Mouse (Mus musculus) neural tube, embryonic 15.5 days (tissue): Measurements from ENCODE around the gene Pacsin1. TPM values are rescaled to one million over a fixed set of nuclear protein-coding genes. Genes with fewer than 3 reads are reported as not detected.

Experiments
- ATAC-seq: fragments of 200-750 bp; cut with Nextera tagmentation; 2 replicates; pipeline ENCODE4 v1.8.0; 2017; ENCODE audit warnings: mild to moderate bottlenecking, moderate TSS enrichment, moderate library complexity; ENCODE audit not compliant: low FRiP score
- H3K27ac ChIP-seq: fragments of 300-500 bp; sonication (generic); replicated peaks from 2 replicates; pipeline ENCODE4 v1.5.1; 2015; ENCODE audit warnings: mild to moderate bottlenecking, inconsistent platforms
- H3K27me3 ChIP-seq: fragments of 300-500 bp; sonication (generic); replicated peaks from 2 replicates; pipeline ENCODE4 v1.6.1; 2015; ENCODE audit warnings: inconsistent platforms
- H3K36me3 ChIP-seq: fragments of 300-500 bp; sonication (generic); 2 replicates; pipeline ENCODE4 v1.6.1; 2015; ENCODE audit warnings: inconsistent platforms
- H3K4me1 ChIP-seq: fragments of 300-500 bp; sonication (generic); 2 replicates; pipeline ENCODE4 v1.6.1; 2015; ENCODE audit warnings: inconsistent platforms
- H3K4me2 ChIP-seq: fragments of 300-500 bp; sonication (generic); 2 replicates; pipeline ENCODE4 v1.6.1; 2015; ENCODE audit warnings: inconsistent platforms, mild to moderate bottlenecking, moderate library complexity
- H3K4me3 ChIP-seq: fragments of 300-500 bp; sonication (generic); replicated peaks from 2 replicates; pipeline ENCODE4 v1.5.1; 2015; ENCODE audit warnings: mild to moderate bottlenecking, inconsistent platforms
- H3K9ac ChIP-seq: fragments of 300-500 bp; sonication (generic); replicated peaks from 2 replicates; pipeline ENCODE4 v1.6.1; 2015; ENCODE audit warnings: mild to moderate bottlenecking, inconsistent platforms
- H3K9me3 ChIP-seq: fragments of 300-500 bp; sonication (generic); replicated peaks from 2 replicates; pipeline ENCODE4 v1.6.1; 2016; ENCODE audit warnings: inconsistent platforms
- WGBS: fragments of 180-500 bp; shearing (Covaris S2); methylation state at CpG from one replicate; pipeline ENCODE4 v1.1.7; 2015; ENCODE audit warnings: mixed read lengths; 5-methylcytosine and 5-hydroxymethylcytosine counted together
- polyA plus RNA-seq: library from polyadenylated mRNA; unstranded; fragments of >200 nt; fragmentation: Nextera tagmentation; extraction: Ambion mirVana; gene quantifications from 2 replicates; pipeline ENCODE4 v1.2.1, GENCODE M21; 2015

Pacsin1 gene
- polyA plus RNA-seq, 1 experiment from 2014 or later = 66.7 TPM

GRCm38 (mm10) chr17:27690993-27691693 lies 35.8 kb downstream of the Pacsin1 start:
- H3K9ac ChIP-seq = no peak overlapping the region
- H3K36me3 ChIP-seq = no peaks in the 10 kb centered on the region
- no peak for ATAC-seq
- H3K4me1 ChIP-seq = peaks cover 13% of the 10 kb centered on the region
- WGBS = 62% methylated on average over 14 of the region's 14 CpGs
- no peak overlapping the region for H3K4me2 ChIP-seq
- H3K4me3 ChIP-seq = no peak overlapping the region
- no peaks in the 10 kb centered on the region for H3K27me3 ChIP-seq
- H3K9me3 ChIP-seq = no peaks in the 10 kb centered on the region
- H3K27ac ChIP-seq = no peak overlapping the region

GRCm38 (mm10) chr17:27699641-27700244 lies 44.4 kb downstream of the Pacsin1 start:
- Histone ChIP-seq H3K27ac (no peak overlapping the region), H3K9ac (no peak overlapping the region), H3K27me3 (0 out of 2 replicates have a peak, but pooled peaks cover 5% of the 10 kb centered on the region), H3K4me1 (peaks cover 13% of the 10 kb centered on the region), H3K4me2 (no peak overlapping the region), H3K9me3 (no peaks in the 10 kb centered on the region), H3K4me3 (no peak overlapping the region), H3K36me3 (peaks cover 5% of the 10 kb centered on the region; the same call in 1 of the 2 replicates)
- 89% methylated on average over 17 of the region's 17 CpGs for WGBS
- no peak for ATAC-seq

GRCm38 (mm10) chr17:27700812-27701211 lies 45.5 kb downstream of the Pacsin1 start:
- no peak overlapping the region for H3K4me2 ChIP-seq
- no peak overlapping the region for H3K9ac ChIP-seq
- 0 out of 2 replicates have a peak, but pooled peaks cover 8% of the 10 kb centered on the region for H3K27me3 ChIP-seq
- H3K9me3 ChIP-seq = no peaks in the 10 kb centered on the region
- no peak overlapping the region for H3K4me3 ChIP-seq
- no peak for ATAC-seq
- WGBS = 70% methylated on average over 2 of the region's 2 CpGs
- H3K27ac ChIP-seq = no peak overlapping the region
- peaks cover 13% of the 10 kb centered on the region for H3K4me1 ChIP-seq
- peaks cover 5% of the 10 kb centered on the region; the same call in 1 of the 2 replicates for H3K36me3 ChIP-seq

GRCm38 (mm10) chr17:27701856-27702255 lies 46.5 kb downstream of the Pacsin1 start:
- Histone ChIP-seq H3K36me3 (peaks cover 9% of the 10 kb centered on the region), H3K9me3 (no peaks in the 10 kb centered on the region), H3K4me3 (no peak overlapping the region), H3K27ac (no peak overlapping the region), H3K4me1 (peaks cover 13% of the 10 kb centered on the region), H3K9ac (no peak overlapping the region), H3K27me3 (0 out of 2 replicates have a peak, but pooled peaks cover 8% of the 10 kb centered on the region), H3K4me2 (no peak overlapping the region)
- ATAC-seq = no peak
- 57% methylated on average over 6 of the region's 6 CpGs for WGBS

- H3K27ac ChIP-seq = no peak overlapping the region
Measured at GRCm38 (mm10) chr17:27702518-27702917, 47.2 kb downstream of the Pacsin1 start.

GRCm38 (mm10) chr17:27703961-27704621 lies 48.8 kb downstream of the Pacsin1 start:
- Histone ChIP-seq H3K4me2 (no peak overlapping the region), H3K4me1 (peaks cover 25% of the 10 kb centered on the region), H3K4me3 (no peak overlapping the region), H3K9ac (no peak overlapping the region), H3K9me3 (no peaks in the 10 kb centered on the region), H3K36me3 (peaks cover 9% of the 10 kb centered on the region), H3K27me3 (0 out of 2 replicates have a peak, but pooled peaks cover 8% of the 10 kb centered on the region), H3K27ac (no peak overlapping the region)
- WGBS = 65% methylated on average over 5 of the region's 5 CpGs
- ATAC-seq = no peak

More at GRCm38 (mm10) chr17:27702518-27702917, 47.2 kb downstream of the Pacsin1 start:
- 0 out of 2 replicates have a peak overlapping the region, but pooled peaks have one; percentile 15 for H3K9ac ChIP-seq
- peak; percentile 23; the same call in 1 of the 2 replicates for ATAC-seq
- peak overlapping the region; percentile 56 for H3K4me2 ChIP-seq
- WGBS = 2% methylated on average over 34 of the region's 34 CpGs
- peaks cover 14% of the 10 kb centered on the region for H3K4me1 ChIP-seq
- H3K27me3 ChIP-seq = 0 out of 2 replicates have a peak, but pooled peaks cover 8% of the 10 kb centered on the region
- no peaks in the 10 kb centered on the region for H3K9me3 ChIP-seq
- H3K4me3 ChIP-seq = peak overlapping the region; percentile 5; the same call in 1 of the 2 replicates
- peaks cover 9% of the 10 kb centered on the region for H3K36me3 ChIP-seq

GRCm38 (mm10) chr17:27705661-27706060 lies 50.4 kb downstream of the Pacsin1 start:
- peaks cover 9% of the 10 kb centered on the region for H3K36me3 ChIP-seq
- no peaks in the 10 kb centered on the region for H3K9me3 ChIP-seq
- peaks cover 25% of the 10 kb centered on the region for H3K4me1 ChIP-seq
- 0 out of 2 replicates have a peak, but pooled peaks cover 8% of the 10 kb centered on the region for H3K27me3 ChIP-seq
- no peak for ATAC-seq
- no peak overlapping the region for H3K27ac ChIP-seq
- WGBS = 47% methylated on average over 10 of the region's 10 CpGs
- H3K4me3 ChIP-seq = no peak overlapping the region
- no peak overlapping the region for H3K9ac ChIP-seq
- no peak overlapping the region for H3K4me2 ChIP-seq

GRCm38 (mm10) chr17:27707954-27708661 lies 52.8 kb downstream of the Pacsin1 start:
- H3K27me3 ChIP-seq = 0 out of 2 replicates have a peak, but pooled peaks cover 8% of the 10 kb centered on the region
- H3K4me3 ChIP-seq = peak overlapping the region; percentile 21; the same call in 1 of the 2 replicates
- no peaks in the 10 kb centered on the region for H3K9me3 ChIP-seq
- peak overlapping the region; percentile 50 for H3K4me2 ChIP-seq
- 7% methylated on average over 25 of the region's 25 CpGs for WGBS
- no peak overlapping the region for H3K9ac ChIP-seq
- ATAC-seq = peak; percentile 76
- H3K36me3 ChIP-seq = peaks cover 9% of the 10 kb centered on the region
- peaks cover 12% of the 10 kb centered on the region for H3K4me1 ChIP-seq
- H3K27ac ChIP-seq = no peak overlapping the region

GRCm38 (mm10) chr17:27709650-27710049 lies 54.3 kb downstream of the Pacsin1 start:
- Histone ChIP-seq H3K9me3 (no peaks in the 10 kb centered on the region), H3K27ac (no peak overlapping the region), H3K36me3 (peaks cover 4% of the 10 kb centered on the region), H3K9ac (no peak overlapping the region), H3K4me1 (peaks cover 12% of the 10 kb centered on the region), H3K4me3 (no peak overlapping the region), H3K27me3 (0 out of 2 replicates have a peak, but pooled peaks cover 4% of the 10 kb centered on the region), H3K4me2 (no peak overlapping the region)
- WGBS = 79% methylated on average over 5 of the region's 5 CpGs
- ATAC-seq = no peak

GRCm38 (mm10) chr17:27712832-27713231 lies 57.5 kb downstream of the Pacsin1 start:
- no peak for ATAC-seq
- H3K9me3 ChIP-seq = no peaks in the 10 kb centered on the region
- H3K27me3 ChIP-seq = no peaks in the 10 kb centered on the region
- no peak overlapping the region for H3K4me3 ChIP-seq
- peaks cover 17% of the 10 kb centered on the region for H3K4me1 ChIP-seq
- H3K4me2 ChIP-seq = no peak overlapping the region
- H3K9ac ChIP-seq = no peak overlapping the region
- H3K27ac ChIP-seq = 0 out of 2 replicates have a peak overlapping the region, but pooled peaks have one; percentile 37
- no peaks in the 10 kb centered on the region for H3K36me3 ChIP-seq
- 40% methylated on average over 1 of the region's 1 CpGs for WGBS

GRCm38 (mm10) chr17:27716804-27717203 lies 61.5 kb downstream of the Pacsin1 start:
- WGBS = 4% methylated on average over 16 of the region's 16 CpGs
- ATAC-seq = no peak; the same call in 1 of the 2 replicates

More at GRCm38 (mm10) chr17:27716804-27717203, 61.5 kb downstream of the Pacsin1 start:
- Histone ChIP-seq H3K9ac (no peak overlapping the region), H3K27ac (no peak overlapping the region), H3K27me3 (no peaks in the 10 kb centered on the region), H3K4me1 (peaks cover 20% of the 10 kb centered on the region), H3K36me3 (no peaks in the 10 kb centered on the region), H3K9me3 (no peaks in the 10 kb centered on the region), H3K4me3 (peak overlapping the region; percentile 15), H3K4me2 (peak overlapping the region; percentile 46)
